ENCODE assay signal across 8 mouse cellular contexts in the genomic region with DNA sequence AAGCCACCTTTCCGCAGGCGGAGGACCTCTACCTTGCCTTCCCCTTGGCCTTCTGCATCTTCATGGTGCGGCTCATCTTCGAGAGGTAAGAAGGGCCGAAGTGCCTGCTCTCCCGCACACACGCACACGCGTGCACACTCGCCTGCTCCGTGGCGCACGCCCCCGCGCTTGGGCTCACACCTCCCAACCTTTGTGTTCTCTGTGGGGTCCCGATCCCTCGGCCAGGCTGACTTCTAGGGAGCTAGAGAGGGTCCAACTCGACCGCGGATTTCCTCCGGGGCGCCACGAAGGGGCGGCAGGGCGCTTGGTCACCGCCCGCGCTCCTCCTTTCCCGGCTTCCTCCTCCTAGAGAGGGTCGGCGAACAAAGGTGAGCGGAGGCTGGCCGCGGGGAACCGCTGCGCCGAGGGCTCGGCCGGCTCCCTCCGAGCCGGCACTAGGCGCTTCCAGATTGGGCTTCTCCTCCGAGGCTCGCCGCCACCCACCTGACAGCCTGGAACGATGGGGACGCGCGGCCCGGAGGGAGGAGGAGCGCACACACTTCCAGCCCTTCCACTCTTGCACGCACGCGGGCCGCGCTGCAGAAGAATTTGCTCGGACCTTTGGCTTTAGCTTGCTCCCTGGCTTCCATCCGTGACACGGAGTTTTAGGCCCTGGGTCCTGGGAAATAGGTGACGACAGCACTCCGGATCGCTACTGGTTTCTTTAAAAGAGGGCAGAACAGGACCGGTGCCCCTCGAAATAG. TPM values are rescaled to one million over a fixed set of nuclear protein-coding genes. Genes with fewer than 3 reads are reported as not detected.
DNase-seq lines count a peak whose midpoint lies in the region; ATAC-seq lines count a peak whose summit lies in the region.

No protein-coding gene starts in this region.

- ATAC-seq in hindbrain, embryonic 11.5 days (ENCODE audit: low FRiP score): peak; percentile 75

- WGBS in hindbrain, embryonic 11.5 days: 0% methylated on average over 64 of the region's 64 CpGs

- peak overlapping the region; percentile 80 for H3K27ac ChIP-seq in hindbrain, embryonic 11.5 days (ENCODE audit: low read depth, low read length)

- H3K4me1 ChIP-seq in hindbrain, embryonic 11.5 days (replicated peaks; ENCODE audit: control insufficient read depth, insufficient read depth, low read length): peaks cover 3% of the 10 kb centered on the region

- no peaks in the 10 kb centered on the region for H3K9me3 ChIP-seq in hindbrain, embryonic 11.5 days (ENCODE audit: control insufficient read depth, low read length)

- H3K4me2 ChIP-seq in hindbrain, embryonic 11.5 days (replicated peaks; ENCODE audit: low read depth, low read length): peak overlapping the region; percentile 84

- H3K4me3 ChIP-seq in hindbrain, embryonic 11.5 days (ENCODE audit: low read depth, low read length): peak overlapping the region; percentile 75

- no peaks in the 10 kb centered on the region for H3K27me3 ChIP-seq in hindbrain, embryonic 11.5 days (ENCODE audit: control insufficient read depth, insufficient read depth, low read length)

- H3K36me3 ChIP-seq in hindbrain, embryonic 11.5 days (ENCODE audit: control insufficient read depth, insufficient read depth, low read length): no peaks in the 10 kb centered on the region

- peak overlapping the region; percentile 89 for H3K9ac ChIP-seq in hindbrain, embryonic 11.5 days (ENCODE audit: low read depth, low read length)

- peak; percentile 80 for DNase-seq in Muller cell, postnatal 12 days (ENCODE audit: inconsistent ontology term)
- peak; percentile 67 for DNase-seq in cerebellum, adult 8-10 months
- peak; percentile 22 to 58 for DNase-seq in frontal cortex, postnatal 10 days (ENCODE audit: low spot score in 2 of 2)
- peak; percentile 73 for DNase-seq in hindbrain, embryonic 11.5 days (ENCODE audit: low spot score)
- DNase-seq in layer of hippocampus, postnatal 14 days (ENCODE audit: low spot score in 2 of 2): peak; percentile 41 to 60
- peak; percentile 59 to 67 for DNase-seq in lung, postnatal 4 days
- peak; percentile 59 for DNase-seq in right cerebral cortex, adult 18-20 months
- peak; percentile 53 to 63 for DNase-seq in urinary bladder, postnatal 4 days (ENCODE audit: low spot score in 2 of 2)

RNA-seq across cellular contexts. Expression of gene Cers6, which starts 0.7 kb away (rescaled TPM):
- polyA plus RNA-seq in hindbrain, embryonic 11.5 days (2014; fragmentation: Nextera tagmentation; extraction: Ambion mirVana): 62.3 and 77.0 TPM in 2 replicates
- total RNA-seq in layer of hippocampus, postnatal 14 days (2021): 10 to 100 TPM; 76.6 to 81.6 TPM

Comparison
In these comparisons a context has a peak if more than half of its experiments do, and no peak if none do; other contexts are left out.
1. Peak in every context shown above with its lines: DNase-seq, ATAC-seq, H3K4me3 ChIP-seq and H3K27ac ChIP-seq.